Mouse (Mus musculus): ENCODE measurements at regions not wholly inside any gene's neighbourhood (a gene's known extent, or its start where the extent isn't known, plus 50 kb on each side); places are given as distances from the start of the nearest gene placed in this dataset.

GRCm38 (mm10) chr13:107810802-107811192 lies 233.4 kb upstream of the Smim15 start:
- TF ChIP-seq CTCF (conservative IDR thresholded peaks at IDR 0.05; ENCODE audit: low read length) (no peak), POU5F1 (IDR thresholded peaks at IDR 0.05; ENCODE audit: borderline replicate concordance, low read length) (no peak)

Data from E14TG2a.4 (cell line).